Mouse (Mus musculus): ENCODE data around the gene Ctse. TPM values are rescaled to one million over a fixed set of nuclear protein-coding genes. Genes with fewer than 3 reads are reported as not detected.

The Ctse gene
- 0.13 TPM in 2 replicates for polyA plus RNA-seq (2014; fragmentation: Nextera tagmentation; extraction: Ambion mirVana)

- H3K4me3 ChIP-seq (ENCODE audit: low read depth, low read length) = no peak within 1 kb of the TSS
- no peaks in the 10 kb centered on the region for H3K4me1 ChIP-seq (ENCODE audit: control insufficient read depth, insufficient read depth, low read length)
- no peak within 1 kb of the TSS for H3K9ac ChIP-seq (ENCODE audit: low read length)
- no peaks in the 10 kb centered on the region for H3K27me3 ChIP-seq (ENCODE audit: control insufficient read depth, insufficient read depth, low read length)
- no peak within 1 kb of the TSS for H3K4me2 ChIP-seq (ENCODE audit: low read depth, severe bottlenecking)
- 87% methylated on average over 9 of the region's 9 CpGs for WGBS
- DNase-seq (ENCODE audit: low spot score) (no peak), ATAC-seq (ENCODE audit: insufficient number of reproducible peaks, low FRiP score, low TSS enrichment, low read depth) (no peak)
- H3K27ac ChIP-seq (replicated peaks; ENCODE audit: low read depth, low read length) = no peak within 1 kb of the TSS
- no peaks in the 10 kb centered on the region for H3K36me3 ChIP-seq (ENCODE audit: control insufficient read depth, insufficient read depth, low read length)
- H3K9me3 ChIP-seq (ENCODE audit: control insufficient read depth, low read length) = no peaks in the 10 kb centered on the region
Observed at GRCm38 (mm10) chr1:131637791-131638540, at the start of gene Ctse. Gene Ctse (plus strand): TSS chr1:131638306.

DNA sequence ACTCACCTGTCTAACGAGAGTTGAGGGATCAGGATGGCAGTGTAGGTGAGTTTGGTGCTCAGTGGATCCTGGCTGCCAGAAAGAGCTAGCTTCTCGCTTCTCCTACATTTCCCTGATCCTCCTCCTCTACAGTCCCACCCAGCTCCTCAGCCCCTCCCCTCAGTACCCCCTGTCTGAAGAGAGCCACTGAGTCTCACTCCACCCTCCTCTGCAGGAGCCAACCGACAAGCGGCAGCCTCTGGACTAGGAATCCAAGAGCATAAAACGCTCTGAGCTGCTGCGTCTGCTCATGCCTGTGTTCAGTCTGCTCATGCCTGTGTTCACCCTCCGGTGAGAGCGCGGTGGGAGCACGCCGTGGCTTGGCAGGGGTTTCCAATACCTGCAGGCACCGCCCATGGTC, 39.2 kb upstream of the Ctse start, which contains the start of gene Avpr1b:
TSS of gene Avpr1b (plus strand) at position 335 of the 400 bp plus-strand sequence.
- 26% methylated on average over 12 of the region's 12 CpGs for WGBS
- H3K27ac ChIP-seq (replicated peaks; ENCODE audit: low read depth, low read length) = no peak within 1 kb of the TSS
- H3K4me1 ChIP-seq (ENCODE audit: control insufficient read depth, insufficient read depth, low read length) = no peaks in the 10 kb centered on the region
- DNase-seq (ENCODE audit: low spot score) (peak; percentile 32), ATAC-seq (ENCODE audit: insufficient number of reproducible peaks, low FRiP score, low TSS enrichment, low read depth) (no peak)
- no peaks in the 10 kb centered on the region for H3K9me3 ChIP-seq (ENCODE audit: control insufficient read depth, low read length)
- H3K4me3 ChIP-seq (ENCODE audit: low read depth, low read length) = no peak within 1 kb of the TSS
- H3K4me2 ChIP-seq (ENCODE audit: low read depth, severe bottlenecking) = no peak within 1 kb of the TSS
- no peaks in the 10 kb centered on the region for H3K36me3 ChIP-seq (ENCODE audit: control insufficient read depth, insufficient read depth, low read length)
- H3K27me3 ChIP-seq (ENCODE audit: control insufficient read depth, insufficient read depth, low read length) = peaks cover 2% of the 10 kb centered on the region; the same call in 1 of the 2 replicates
- no peak within 1 kb of the TSS for H3K9ac ChIP-seq (ENCODE audit: low read length)

DNA sequence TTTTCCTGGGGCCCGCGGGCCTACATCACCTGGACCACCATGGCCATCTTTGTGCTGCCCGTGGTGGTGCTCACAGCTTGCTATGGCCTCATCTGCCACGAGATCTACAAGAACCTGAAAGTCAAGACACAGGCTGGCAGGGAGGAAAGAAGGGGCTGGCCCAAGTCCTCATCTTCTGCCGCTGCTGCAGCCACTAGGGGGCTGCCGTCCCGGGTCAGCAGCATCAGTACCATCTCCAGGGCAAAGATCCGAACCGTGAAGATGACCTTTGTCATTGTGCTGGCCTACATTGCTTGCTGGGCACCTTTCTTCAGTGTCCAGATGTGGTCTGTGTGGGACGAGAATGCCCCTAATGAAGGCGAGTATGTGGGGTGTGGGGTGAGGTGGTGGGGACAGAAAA, 37.8 kb upstream of the Ctse start:
- no peaks in the 10 kb centered on the region for H3K9me3 ChIP-seq (ENCODE audit: control insufficient read depth, low read length)
- ATAC-seq (ENCODE audit: insufficient number of reproducible peaks, low FRiP score, low TSS enrichment, low read depth) (no peak), DNase-seq (ENCODE audit: low spot score) (no peak)
- peaks cover 2% of the 10 kb centered on the region; the same call in 1 of the 2 replicates for H3K27me3 ChIP-seq (ENCODE audit: control insufficient read depth, insufficient read depth, low read length)
- WGBS = 40% methylated on average over 11 of the region's 11 CpGs
- no peak overlapping the region for H3K27ac ChIP-seq (replicated peaks; ENCODE audit: low read depth, low read length)
- H3K4me2 ChIP-seq (ENCODE audit: low read depth, severe bottlenecking) = no peak overlapping the region
- no peaks in the 10 kb centered on the region for H3K4me1 ChIP-seq (ENCODE audit: control insufficient read depth, insufficient read depth, low read length)
- H3K9ac ChIP-seq (ENCODE audit: low read length) = no peak overlapping the region
- H3K4me3 ChIP-seq (ENCODE audit: low read depth, low read length) = no peak overlapping the region
- no peaks in the 10 kb centered on the region for H3K36me3 ChIP-seq (ENCODE audit: control insufficient read depth, insufficient read depth, low read length)

- Histone ChIP-seq H3K9ac (ENCODE audit: low read length) (no peak overlapping the region), H3K4me1 (ENCODE audit: control insufficient read depth, insufficient read depth, low read length) (no peaks in the 10 kb centered on the region)
- WGBS = 82% methylated on average over 2 of the region's 2 CpGs
Observed at GRCm38 (mm10) chr1:131606719-131607118, 31.4 kb upstream of the Ctse start.

DNA sequence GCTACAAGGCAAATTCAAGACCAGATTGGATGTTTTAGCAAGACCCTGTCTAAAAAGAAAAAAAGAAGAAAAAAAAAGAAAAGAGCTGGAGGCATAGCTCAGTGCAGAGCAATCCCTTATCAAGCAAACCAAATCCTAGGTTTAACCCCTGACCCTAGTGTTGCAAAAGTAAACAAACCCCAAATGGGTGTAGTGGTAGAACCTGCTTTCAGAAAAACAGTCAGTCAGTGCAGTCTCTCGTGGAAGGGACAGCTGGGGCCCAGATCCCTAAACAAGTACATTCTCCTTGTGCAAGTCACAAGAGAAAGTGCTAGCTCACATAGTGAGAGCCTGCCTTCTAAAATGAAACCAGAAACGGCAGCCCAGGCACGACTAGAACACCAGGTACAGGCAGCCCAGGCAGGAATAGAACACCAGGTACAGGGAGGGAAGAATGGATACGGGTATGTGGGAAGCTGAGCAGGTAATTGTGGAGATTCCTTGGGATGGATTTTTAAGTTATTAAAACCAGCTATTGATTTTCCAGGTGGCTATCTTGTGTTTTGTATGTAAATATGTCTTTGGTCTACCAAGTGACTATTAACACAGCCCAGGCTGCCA, 25.4 kb upstream of the Ctse start:
- H3K4me3 ChIP-seq (ENCODE audit: low read depth, low read length) = no peak overlapping the region
- 38% methylated on average over 4 of the region's 4 CpGs for WGBS
- DNase-seq (ENCODE audit: low spot score) = no peak

More at GRCm38 (mm10) chr1:131606719-131607118, 31.4 kb upstream of the Ctse start:
- no peak overlapping the region for H3K4me2 ChIP-seq (ENCODE audit: low read depth, severe bottlenecking)
- no peak overlapping the region for H3K27ac ChIP-seq (replicated peaks; ENCODE audit: low read depth, low read length)
- no peaks in the 10 kb centered on the region for H3K36me3 ChIP-seq (ENCODE audit: control insufficient read depth, insufficient read depth, low read length)
- H3K27me3 ChIP-seq (ENCODE audit: control insufficient read depth, insufficient read depth, low read length) = no peaks in the 10 kb centered on the region
- H3K9me3 ChIP-seq (ENCODE audit: control insufficient read depth, low read length) = no peaks in the 10 kb centered on the region
- DNase-seq (ENCODE audit: low spot score) (no peak), ATAC-seq (ENCODE audit: insufficient number of reproducible peaks, low FRiP score, low TSS enrichment, low read depth) (no peak)
- no peak overlapping the region for H3K4me3 ChIP-seq (ENCODE audit: low read depth, low read length)

GRCm38 (mm10) chr1:131613361-131614133, 24.6 kb upstream of the Ctse start:
- Histone ChIP-seq H3K9me3 (ENCODE audit: control insufficient read depth, low read length) (no peaks in the 10 kb centered on the region), H3K4me1 (ENCODE audit: control insufficient read depth, insufficient read depth, low read length) (no peaks in the 10 kb centered on the region), H3K36me3 (ENCODE audit: control insufficient read depth, insufficient read depth, low read length) (no peaks in the 10 kb centered on the region), H3K4me2 (ENCODE audit: low read depth, severe bottlenecking) (no peak overlapping the region), H3K27me3 (ENCODE audit: control insufficient read depth, insufficient read depth, low read length) (no peaks in the 10 kb centered on the region), H3K9ac (ENCODE audit: low read length) (no peak overlapping the region), H3K4me3 (ENCODE audit: low read depth, low read length) (no peak overlapping the region), H3K27ac (replicated peaks; ENCODE audit: low read depth, low read length) (no peak overlapping the region)
- WGBS = 82% methylated on average over 16 of the region's 16 CpGs
- DNase-seq (ENCODE audit: low spot score) (peak; percentile 82), ATAC-seq (ENCODE audit: insufficient number of reproducible peaks, low FRiP score, low TSS enrichment, low read depth) (peak; percentile 75; the same call in 1 of the 2 replicates)

More for the DNA sequence above, 25.4 kb upstream of the Ctse start:
- Histone ChIP-seq H3K9ac (ENCODE audit: low read length) (no peak overlapping the region), H3K4me1 (ENCODE audit: control insufficient read depth, insufficient read depth, low read length) (no peaks in the 10 kb centered on the region), H3K27me3 (ENCODE audit: control insufficient read depth, insufficient read depth, low read length) (no peaks in the 10 kb centered on the region), H3K9me3 (ENCODE audit: control insufficient read depth, low read length) (no peaks in the 10 kb centered on the region), H3K27ac (replicated peaks; ENCODE audit: low read depth, low read length) (no peak overlapping the region), H3K36me3 (ENCODE audit: control insufficient read depth, insufficient read depth, low read length) (no peaks in the 10 kb centered on the region), H3K4me2 (ENCODE audit: low read depth, severe bottlenecking) (no peak overlapping the region)
- ATAC-seq (ENCODE audit: insufficient number of reproducible peaks, low FRiP score, low TSS enrichment, low read depth) = no peak

GRCm38 (mm10) chr1:131614641-131615040, 23.5 kb upstream of the Ctse start:
- Histone ChIP-seq H3K9me3 (ENCODE audit: control insufficient read depth, low read length) (no peaks in the 10 kb centered on the region), H3K27me3 (ENCODE audit: control insufficient read depth, insufficient read depth, low read length) (no peaks in the 10 kb centered on the region), H3K4me1 (ENCODE audit: control insufficient read depth, insufficient read depth, low read length) (no peaks in the 10 kb centered on the region), H3K36me3 (ENCODE audit: control insufficient read depth, insufficient read depth, low read length) (no peaks in the 10 kb centered on the region), H3K4me2 (ENCODE audit: low read depth, severe bottlenecking) (no peak overlapping the region), H3K9ac (ENCODE audit: low read length) (no peak overlapping the region), H3K27ac (replicated peaks; ENCODE audit: low read depth, low read length) (no peak overlapping the region), H3K4me3 (ENCODE audit: low read depth, low read length) (no peak overlapping the region)
- ATAC-seq (ENCODE audit: insufficient number of reproducible peaks, low FRiP score, low TSS enrichment, low read depth) = no peak
- no peak for DNase-seq (ENCODE audit: low spot score)
- WGBS = 85% methylated on average over 6 of the region's 6 CpGs

DNA sequence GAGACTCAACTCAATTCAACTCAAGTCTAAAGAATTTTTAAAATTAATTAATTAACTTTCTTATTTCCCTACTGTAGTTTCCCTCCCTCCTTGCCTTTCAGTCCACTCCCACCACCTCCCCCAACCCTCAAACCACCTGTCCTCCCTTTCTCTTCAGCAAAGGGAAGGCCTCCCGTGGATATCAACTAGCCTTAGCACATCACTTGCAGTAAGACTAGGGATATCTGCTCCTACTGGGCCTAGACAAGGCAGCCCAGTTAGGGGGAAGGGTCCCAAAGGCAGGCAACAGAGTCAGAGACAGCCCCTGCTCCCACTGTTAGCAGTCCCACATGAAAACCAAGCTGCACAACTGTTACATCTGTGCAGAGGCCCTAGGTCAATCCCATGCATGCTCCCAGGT, 22.0 kb upstream of the Ctse start:
- 63% methylated on average over 1 of the region's 1 CpGs for whole genome bisulfite sequencing

More for the DNA sequence above, 22.0 kb upstream of the Ctse start:
- no peaks in the 10 kb centered on the region for H3K9me3 ChIP-seq (ENCODE audit: control insufficient read depth, low read length)
- no peaks in the 10 kb centered on the region for H3K4me1 ChIP-seq (ENCODE audit: control insufficient read depth, insufficient read depth, low read length)
- H3K36me3 ChIP-seq (ENCODE audit: control insufficient read depth, insufficient read depth, low read length) = no peaks in the 10 kb centered on the region
- DNase-seq (ENCODE audit: low spot score) (no peak), ATAC-seq (ENCODE audit: insufficient number of reproducible peaks, low FRiP score, low TSS enrichment, low read depth) (no peak)
- H3K4me2 ChIP-seq (ENCODE audit: low read depth, severe bottlenecking) = no peak overlapping the region
- no peak overlapping the region for H3K27ac ChIP-seq (replicated peaks; ENCODE audit: low read depth, low read length)
- no peak overlapping the region for H3K4me3 ChIP-seq (ENCODE audit: low read depth, low read length)
- H3K27me3 ChIP-seq (ENCODE audit: control insufficient read depth, insufficient read depth, low read length) = no peaks in the 10 kb centered on the region
- no peak overlapping the region for H3K9ac ChIP-seq (ENCODE audit: low read length)
